Mouse (Mus musculus) adrenal gland, postnatal 36 days (tissue): ENCODE measurements around the gene Efhc1. TPM values are rescaled to one million over a fixed set of nuclear protein-coding genes. Genes with fewer than 3 reads are reported as not detected.
"Not testable (repeated sequence)": the region's sequence is repeated elsewhere in the genome, so short reads cannot be mapped to it uniquely, and the experiment has no call there.

Experiments used
- DNase-seq, 2 experiments: peaks; one replicate each; pipeline ENCODE4 v3.0.0; 2021; ENCODE audit warnings: mixed read lengths in 1 of 2
- long read RNA-seq, 2 experiments: library from polyadenylated mRNA; stranded (forward); transcript quantifications; one replicate each; pipeline ENCODE4 v2.0.0; 2021; ENCODE audit warnings: borderline sequencing depth in 2 of 2
- total RNA-seq, 2 experiments: library from RNA; stranded (reverse); gene quantifications; 2 replicates each; pipeline ENCODE4 v1.2.3; 2021

Efhc1 gene
- total RNA-seq = 1 to 10 TPM; 1.1 to 1.6 TPM
- long read RNA-seq, experiment 1, partial matches to known transcripts = 0 of 2 reads
- long read RNA-seq, experiment 1, other reads (novel, unspliced or antisense) = 0 of 2 reads
- long read RNA-seq, experiment 2 = 0 reads

- peak; percentile 94 to 95 for DNase-seq
These were observed at the start of gene Efhc1 for GRCm38 (mm10) chr1:20951300-20951763. Gene Efhc1, plus strand, starts transcription at chr1:20951626.

- no peak for DNase-seq
These were observed 45.8 kb upstream of the Efhc1 start for GRCm38 (mm10) chr1:20905501-20906127.

DNA sequence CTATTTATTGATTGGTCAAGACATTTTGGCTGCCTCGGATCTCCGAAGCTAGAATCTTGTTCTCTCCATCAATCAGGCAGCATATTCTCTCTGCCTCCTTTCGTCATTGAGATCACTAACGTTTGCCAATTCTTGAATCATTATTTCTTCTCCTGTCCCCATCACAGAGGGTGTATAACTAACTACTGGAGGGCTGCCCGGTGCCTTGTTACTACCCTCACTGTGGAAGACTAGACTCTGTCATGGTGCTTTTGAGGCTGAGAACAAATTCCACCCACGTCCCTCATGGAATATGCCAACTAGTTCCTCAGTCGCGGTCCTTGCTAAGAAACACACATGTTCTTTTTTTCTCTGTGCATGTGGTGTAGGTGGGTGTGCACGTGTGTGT, 45.3 kb upstream of the Efhc1 start:
- DNase-seq = no peak

- DNase-seq = no peak
These were observed 42.9 kb upstream of the Efhc1 start for GRCm38 (mm10) chr1:20908541-20908940.

GRCm38 (mm10) chr1:20912115-20912514, 39.3 kb upstream of the Efhc1 start:
- no peak for DNase-seq

- DNase-seq = no peak
These were observed 38.8 kb upstream of the Efhc1 start for GRCm38 (mm10) chr1:20912527-20913171.

DNA sequence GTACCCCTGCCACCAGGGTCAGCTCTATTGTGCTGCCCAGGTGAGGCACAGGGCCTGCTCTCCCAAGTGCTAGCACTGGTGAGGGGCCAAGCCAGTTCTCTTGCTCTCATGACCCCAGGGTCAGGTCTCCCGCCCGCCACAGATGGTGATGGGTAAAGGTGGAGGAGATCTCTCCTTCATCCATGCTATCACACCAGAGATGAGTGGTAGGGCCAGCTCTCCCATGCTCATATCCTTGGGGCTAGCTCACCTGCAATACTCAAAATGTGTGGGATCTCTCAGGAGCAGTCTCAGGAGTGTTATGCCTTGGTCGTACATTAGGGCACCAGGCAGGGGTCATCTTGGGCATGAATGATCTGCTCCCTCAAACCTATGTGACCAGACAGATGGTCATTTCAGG, 36.7 kb upstream of the Efhc1 start:
- no peak for DNase-seq

DNA sequence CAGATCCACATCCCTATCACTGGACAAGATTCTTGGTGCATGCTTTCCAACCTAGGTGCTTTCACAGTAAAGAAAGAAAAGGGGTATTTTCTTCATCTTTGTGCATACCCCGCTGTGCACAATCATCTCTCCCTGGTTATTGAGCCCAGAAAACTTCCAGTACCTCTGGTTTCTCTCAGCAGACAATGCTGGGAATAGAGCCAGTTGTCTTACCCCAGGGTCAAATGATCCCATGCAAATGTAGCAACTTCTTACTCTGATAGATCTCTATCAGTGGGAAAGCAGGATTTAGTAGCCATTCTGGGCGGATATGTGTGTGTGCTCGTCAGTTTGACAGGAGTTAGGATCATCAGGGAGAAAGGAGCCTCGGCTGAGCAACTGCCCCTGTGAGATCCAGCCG, 35.8 kb upstream of the Efhc1 start:
- DNase-seq = peak in 1 of 2 experiments; percentile 30

GRCm38 (mm10) chr1:20917496-20918050, 33.9 kb upstream of the Efhc1 start:
- DNase-seq = peak; percentile 35 to 42

DNA sequence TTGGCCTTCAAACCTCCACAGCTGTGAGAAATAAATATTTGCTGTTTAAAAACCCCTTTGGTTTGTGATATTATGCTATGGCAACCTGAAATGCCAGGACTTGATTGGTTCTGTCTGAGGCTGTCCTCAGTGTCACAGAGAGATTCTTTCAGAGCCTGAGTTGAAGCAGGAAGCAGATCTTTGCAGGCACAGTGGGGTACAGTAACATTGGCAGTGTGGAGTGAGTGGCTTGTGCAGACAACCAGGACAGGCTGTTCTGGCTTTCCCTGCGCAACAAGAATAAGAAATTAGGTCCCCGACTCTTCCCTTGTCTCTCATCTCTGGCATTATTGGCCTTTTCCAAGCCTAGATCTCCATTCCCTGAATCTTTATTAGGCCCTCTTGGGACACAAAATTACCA, 31.7 kb upstream of the Efhc1 start:
- no peak for DNase-seq

DNA sequence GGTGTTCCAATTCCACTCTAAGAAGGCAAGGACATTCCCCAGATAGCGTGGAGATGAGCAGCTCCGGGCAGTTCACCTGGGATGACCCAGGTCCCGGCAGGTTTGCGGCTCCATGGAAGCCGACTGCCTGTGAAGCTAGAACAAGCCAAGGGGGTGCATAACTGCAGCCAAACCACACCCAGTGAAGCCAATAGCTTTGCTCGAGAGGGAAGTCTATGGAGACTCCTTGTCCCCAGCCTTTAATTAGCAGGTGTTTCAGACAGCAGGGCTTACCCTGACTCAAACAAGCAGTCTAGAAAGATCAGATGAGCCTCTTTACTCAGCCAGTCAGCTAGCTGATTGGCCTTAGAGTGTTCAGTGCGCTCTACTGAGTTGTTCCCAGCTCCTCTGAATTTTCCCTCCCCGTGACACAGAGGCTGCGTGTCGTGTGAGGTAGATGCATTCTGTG, 30.3 kb upstream of the Efhc1 start:
- DNase-seq = peak in 1 of 2 experiments; percentile 17

DNA sequence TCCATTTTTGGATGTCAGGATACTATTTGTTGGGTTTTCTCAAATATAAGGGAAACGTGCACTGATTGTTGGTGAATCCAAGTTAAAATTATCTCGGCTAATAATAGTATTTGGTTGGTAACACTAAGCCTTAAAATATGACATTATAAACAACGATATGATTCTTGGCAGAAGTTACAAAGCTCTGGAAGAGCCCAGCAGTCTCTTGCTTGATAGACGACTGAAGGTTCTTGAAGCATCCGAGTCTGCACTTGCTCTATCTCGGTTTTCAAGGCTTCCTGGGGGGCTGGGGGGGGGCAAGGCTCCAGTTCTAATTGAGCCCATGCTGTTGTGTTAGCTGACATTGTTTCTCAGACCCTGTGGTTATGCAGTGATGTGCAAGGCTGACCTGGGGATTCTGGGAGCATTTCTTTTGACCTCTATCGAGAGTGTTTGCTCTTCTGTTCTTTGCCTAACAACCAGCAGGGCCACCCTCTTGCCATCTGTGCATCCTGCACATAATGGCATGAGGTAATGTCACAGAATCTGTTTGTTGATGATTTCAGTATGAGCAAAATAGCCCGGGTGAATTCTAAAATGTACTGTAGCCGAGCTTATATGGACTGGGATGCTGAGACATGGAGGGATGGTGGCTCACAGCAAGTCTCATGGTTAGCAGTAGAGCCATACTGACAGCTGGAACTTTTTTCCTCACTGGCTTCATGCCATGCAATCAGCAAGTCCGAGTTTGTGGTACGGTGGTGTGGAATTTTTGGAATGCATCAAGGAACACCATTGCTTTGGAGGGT, 28.6 kb upstream of the Efhc1 start:
- no peak for DNase-seq

GRCm38 (mm10) chr1:20925324-20925723, 26.1 kb upstream of the Efhc1 start:
- not testable (repeated sequence) for DNase-seq

DNA sequence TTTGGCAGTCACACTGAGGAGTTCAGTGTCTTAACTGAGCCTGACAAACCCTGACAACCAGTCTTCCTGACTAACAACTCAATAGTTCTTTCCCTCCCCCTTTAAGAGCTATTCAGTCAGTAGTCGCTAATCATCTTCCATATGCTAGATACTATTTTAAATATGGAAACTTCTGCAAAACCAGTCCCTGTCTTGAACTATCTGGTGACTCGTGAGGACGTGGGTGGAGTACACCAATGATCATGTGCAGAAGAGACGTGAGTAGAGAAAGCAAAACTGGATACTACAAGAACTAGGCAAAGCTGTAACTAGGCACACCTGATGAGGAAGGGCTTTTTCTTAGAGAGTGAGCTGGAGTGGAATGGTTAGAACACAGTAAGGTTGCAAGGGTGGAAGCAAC, 25.5 kb upstream of the Efhc1 start:
- no peak for DNase-seq

GRCm38 (mm10) chr1:20926376-20926775, 25.1 kb upstream of the Efhc1 start:
- no peak for DNase-seq

GRCm38 (mm10) chr1:20928487-20928886, 22.9 kb upstream of the Efhc1 start:
- DNase-seq = no peak

GRCm38 (mm10) chr1:20933457-20933856, 18.0 kb upstream of the Efhc1 start:
- DNase-seq = peak; percentile 50 to 70

DNA sequence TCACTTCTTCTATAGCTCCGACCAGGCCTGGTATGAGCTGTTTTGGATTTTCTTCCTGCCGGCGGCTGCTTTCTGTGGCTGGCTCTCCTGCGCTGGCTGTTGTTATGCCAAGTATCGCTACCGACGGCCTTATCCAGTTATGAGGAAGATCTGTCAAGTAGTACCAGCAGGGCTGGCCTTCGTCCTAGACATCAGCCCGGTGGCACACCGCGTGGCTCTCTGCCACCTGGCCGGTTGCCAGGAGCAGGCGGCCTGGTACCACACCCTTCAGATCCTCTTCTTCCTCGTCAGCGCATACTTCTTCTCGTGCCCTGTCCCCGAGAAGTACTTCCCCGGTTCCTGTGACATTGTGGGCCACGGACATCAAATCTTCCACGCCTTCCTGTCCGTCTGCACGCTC, 16.3 kb upstream of the Efhc1 start:
- DNase-seq = peak; percentile 65 to 77

DNA sequence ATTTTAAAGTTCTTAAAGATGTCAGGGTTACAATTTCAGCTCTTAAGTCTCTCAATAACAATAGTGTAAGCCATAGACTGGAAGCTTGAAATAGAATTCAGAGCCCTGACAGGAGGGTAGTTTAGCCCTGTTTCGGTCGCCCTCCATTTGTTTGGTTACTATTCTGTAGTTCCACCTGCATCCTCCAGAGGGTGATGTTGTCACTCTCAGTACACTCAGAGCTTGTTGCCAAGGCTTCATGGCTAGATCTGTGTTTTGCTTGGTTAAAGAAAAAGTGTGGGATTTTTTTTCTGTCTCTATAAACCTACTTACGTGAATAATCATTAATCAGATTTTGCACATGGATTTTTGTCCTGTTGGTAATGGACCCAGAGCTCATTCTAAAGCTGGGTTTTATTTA, 12.4 kb upstream of the Efhc1 start:
- peak; percentile 15 to 57 for DNase-seq

- peak; percentile 43 to 49 for DNase-seq
These were observed 11.3 kb upstream of the Efhc1 start for GRCm38 (mm10) chr1:20940151-20940550.

GRCm38 (mm10) chr1:20941322-20941721, 10.1 kb upstream of the Efhc1 start:
- DNase-seq = no peak

DNA sequence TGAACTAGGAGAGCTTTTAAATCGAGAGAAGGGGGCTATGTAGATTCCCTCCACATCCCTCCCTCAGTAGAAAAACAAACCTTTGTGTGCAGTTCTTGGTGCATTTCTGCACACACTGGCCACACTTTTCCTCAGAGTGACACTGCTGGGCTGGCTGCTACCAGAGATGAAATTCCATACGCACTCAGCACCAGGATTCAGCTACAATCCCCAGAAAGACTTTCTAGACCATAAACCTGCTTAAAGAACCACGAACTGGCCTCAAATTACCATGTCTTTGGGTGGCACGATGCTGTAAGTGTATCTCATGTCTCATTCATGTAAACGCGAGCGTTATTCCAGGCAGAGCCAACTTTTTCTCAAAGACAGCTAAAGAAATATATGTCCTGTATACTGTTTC, 9.6 kb upstream of the Efhc1 start:
- no peak for DNase-seq

GRCm38 (mm10) chr1:20943016-20943415, 8.4 kb upstream of the Efhc1 start:
- no peak for DNase-seq
